Mouse (Mus musculus) neural tube, embryonic 12.5 days (tissue): Measurements from ENCODE around the gene Vangl2. TPM values are rescaled to one million over a fixed set of nuclear protein-coding genes. Genes with fewer than 3 reads are reported as not detected.

Source experiments
- polyA plus RNA-seq: library from polyadenylated mRNA; unstranded; fragments of >200 nt; fragmentation: Nextera tagmentation; extraction: Ambion mirVana; gene quantifications from 2 replicates; pipeline ENCODE4 v1.2.1, GENCODE M21; 2016

Gene Vangl2
- polyA plus RNA-seq, 1 experiment from 2014 or later, result 69.7 TPM

Other genes starting within 250 kb of the Vangl2 start
- 0.66 and 1.2 TPM in 2 replicates for gene Cd84, start 188.7 kb downstream of the Vangl2 start, polyA plus RNA-seq
- gene Gm10521, start 132.8 kb downstream of the Vangl2 start, polyA plus RNA-seq, result not detected in 2 replicates
- gene Slamf6, start 110.9 kb downstream of the Vangl2 start, polyA plus RNA-seq, result 0.20 TPM in 1 of 2 replicates, not detected in the other
- gene Nhlh1, start 29.1 kb upstream of the Vangl2 start, polyA plus RNA-seq, result 18.2 and 21.7 TPM in 2 replicates
- 216 and 227 TPM in 2 replicates for gene Copa, start 54.1 kb upstream of the Vangl2 start, polyA plus RNA-seq
- gene Ncstn, start 54.4 kb upstream of the Vangl2 start, polyA plus RNA-seq, result 132 and 137 TPM in 2 replicates
- gene Pex19, start 98.3 kb upstream of the Vangl2 start, polyA plus RNA-seq, result 191 TPM in 2 replicates
- 127 and 128 TPM in 2 replicates for gene Dcaf8, start 119.6 kb upstream of the Vangl2 start, polyA plus RNA-seq
- gene Pea15a, start 178.4 kb upstream of the Vangl2 start, polyA plus RNA-seq, result 293 and 305 TPM in 2 replicates
- 2.1 TPM in 2 replicates for gene Casq1, start 191.4 kb upstream of the Vangl2 start, polyA plus RNA-seq
- not detected in 2 replicates for gene Atp1a4, start 230.0 kb upstream of the Vangl2 start, polyA plus RNA-seq
- gene Igsf8, start 233.2 kb upstream of the Vangl2 start, polyA plus RNA-seq, result 165 and 171 TPM in 2 replicates